Mouse (Mus musculus) layer of hippocampus, postnatal 10 days (tissue): Measurements from ENCODE around the gene Fgr. TPM values are rescaled to one million over a fixed set of nuclear protein-coding genes. Genes with fewer than 3 reads are reported as not detected.
"Not testable (repeated sequence)": the region's sequence is repeated elsewhere in the genome, so short reads cannot be mapped to it uniquely, and the experiment has no call there.

Experiments used
- DNase-seq, 2 experiments: peaks; one replicate each; pipeline ENCODE4 v3.0.0; 2021; ENCODE audit warnings: low spot score in 2 of 2
- total RNA-seq, 2 experiments: library from RNA; stranded (reverse); gene quantifications; 2 replicates each; pipeline ENCODE4 v1.2.3; 2021

The Fgr gene
- total RNA-seq, 2 experiments from 2014 or later = 0.13 to 0.46 TPM

DNA sequence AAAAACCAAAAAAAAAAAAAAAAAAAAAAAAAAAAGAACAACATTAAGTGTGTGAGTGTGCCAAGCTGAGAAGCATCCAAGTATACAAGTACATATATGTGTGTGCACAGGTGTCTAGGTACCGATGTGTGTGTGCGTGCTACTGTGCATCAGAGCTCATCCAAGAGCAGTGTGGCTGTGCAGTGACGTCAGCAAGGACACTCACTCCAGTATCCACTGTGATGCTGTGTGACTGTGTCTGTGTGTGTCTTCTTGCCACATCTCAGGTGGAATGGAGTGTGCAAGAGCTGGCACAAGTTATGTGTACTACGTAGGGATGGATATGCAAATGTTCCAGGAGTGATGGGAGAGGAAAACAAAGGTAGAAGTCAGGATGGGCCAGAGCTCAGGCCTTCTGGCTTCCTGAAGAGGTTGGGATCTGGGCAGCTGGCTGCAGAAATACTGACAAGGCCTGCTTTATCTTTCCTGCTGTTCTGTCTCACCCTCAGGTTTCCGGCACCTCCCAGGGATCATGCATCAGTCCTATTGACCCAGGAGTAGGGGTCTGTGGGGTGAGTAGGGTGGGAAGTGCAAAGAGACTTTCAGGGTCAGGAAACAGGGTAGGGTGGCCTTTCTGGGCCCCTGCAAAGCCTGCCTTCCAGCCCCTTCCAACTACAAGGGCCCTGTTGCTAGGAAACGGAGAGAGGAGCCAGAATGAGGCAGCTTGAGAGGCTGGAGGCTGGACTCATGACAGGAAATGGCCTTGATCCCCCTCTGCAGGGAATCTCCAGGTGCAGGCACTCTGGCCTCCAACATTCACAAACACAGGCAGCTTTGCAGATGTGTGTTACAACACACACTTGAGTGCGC is 10.0 kb downstream of the Fgr start:
- peak; percentile 34 to 50 for DNase-seq

DNA sequence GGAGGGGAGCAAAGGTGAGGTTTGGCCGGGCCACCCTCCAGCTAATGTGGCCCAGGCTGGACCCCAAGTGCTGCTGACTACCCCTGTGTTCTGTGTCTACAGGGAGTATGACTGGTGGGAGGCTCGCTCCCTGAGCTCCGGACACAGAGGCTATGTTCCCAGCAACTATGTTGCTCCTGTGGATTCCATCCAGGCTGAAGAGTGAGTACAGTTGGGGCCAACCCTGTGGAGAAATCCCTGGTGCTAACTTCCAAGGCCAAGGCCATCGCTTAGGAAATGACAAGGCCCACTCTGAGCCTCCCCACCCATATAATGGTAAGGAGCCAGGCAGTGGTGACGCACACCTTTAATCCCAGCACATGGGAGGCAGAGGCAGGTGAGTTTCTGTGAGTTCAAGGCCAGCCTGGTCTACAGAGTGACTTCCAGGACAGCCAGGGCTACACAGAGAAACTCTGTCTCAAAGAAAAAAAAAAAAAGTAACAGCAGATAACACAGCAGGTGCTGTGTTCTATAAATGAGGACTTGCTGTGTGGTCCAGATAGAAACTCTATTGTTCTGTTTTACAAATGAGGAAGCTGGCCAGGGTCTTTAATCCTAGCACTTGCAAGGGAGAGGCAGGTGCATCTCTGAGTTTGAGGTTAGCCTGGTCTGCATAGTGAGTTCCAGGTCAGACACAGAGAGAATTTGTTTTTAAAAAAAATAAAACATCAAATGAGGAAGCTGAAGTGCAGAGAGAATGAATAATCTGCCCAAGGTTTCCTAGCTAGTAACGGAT is 14.9 kb downstream of the Fgr start:
- DNase-seq = no peak

DNA sequence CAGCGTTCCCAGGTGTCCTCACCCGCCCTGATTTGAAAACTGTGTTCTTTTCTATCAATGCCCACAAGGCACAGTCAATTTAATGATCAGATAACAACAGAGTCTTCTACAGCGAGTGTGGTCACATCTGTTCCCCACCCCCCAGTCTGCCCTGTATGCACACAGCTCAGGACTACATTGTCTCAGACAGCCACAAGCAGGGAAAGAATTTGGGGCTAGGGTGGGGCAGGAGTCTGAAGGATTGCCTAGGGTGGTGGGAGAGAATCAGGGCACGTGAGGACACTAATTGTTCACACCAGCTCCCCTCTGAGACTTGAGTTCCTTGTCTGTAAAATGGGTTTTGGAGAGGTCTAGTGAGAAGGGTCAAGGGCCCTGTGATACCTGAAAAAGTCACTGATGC is 19.7 kb downstream of the Fgr start:
- no peak for DNase-seq

DNA sequence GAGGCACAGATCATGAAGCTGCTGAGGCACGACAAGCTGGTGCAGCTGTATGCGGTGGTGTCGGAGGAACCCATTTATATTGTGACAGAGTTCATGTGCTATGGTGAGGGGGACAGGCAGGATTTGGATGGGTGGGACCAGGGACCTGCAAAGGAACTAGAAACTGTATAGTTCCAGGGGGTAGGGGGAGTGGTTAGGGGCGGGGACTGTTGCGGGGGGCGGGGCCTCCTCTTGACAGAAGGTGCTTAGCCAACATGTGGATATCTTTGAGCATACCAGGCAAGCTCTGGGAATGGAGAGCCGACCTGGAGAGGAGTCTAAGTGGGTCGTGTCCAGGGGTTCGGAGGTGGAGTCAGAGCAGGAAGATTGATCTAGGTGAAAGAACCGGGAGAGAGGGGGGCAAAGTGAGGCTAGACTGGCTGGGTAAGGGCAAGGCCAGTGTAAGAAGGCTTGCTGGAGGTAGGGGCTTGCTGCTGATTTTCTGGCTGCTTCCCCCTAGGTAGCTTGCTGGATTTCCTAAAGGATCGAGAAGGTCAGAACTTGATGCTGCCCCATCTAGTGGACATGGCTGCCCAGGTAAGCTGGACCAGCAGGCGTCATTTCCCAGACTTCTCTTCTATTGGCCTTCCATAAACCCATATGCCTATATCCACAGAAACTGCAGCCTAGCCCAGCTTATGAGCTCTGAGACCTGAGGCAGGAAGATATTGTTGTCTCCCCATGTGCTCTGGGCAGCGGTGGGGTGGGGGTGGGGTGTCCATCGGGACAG is 23.8 kb downstream of the Fgr start:
- no peak for DNase-seq

DNA sequence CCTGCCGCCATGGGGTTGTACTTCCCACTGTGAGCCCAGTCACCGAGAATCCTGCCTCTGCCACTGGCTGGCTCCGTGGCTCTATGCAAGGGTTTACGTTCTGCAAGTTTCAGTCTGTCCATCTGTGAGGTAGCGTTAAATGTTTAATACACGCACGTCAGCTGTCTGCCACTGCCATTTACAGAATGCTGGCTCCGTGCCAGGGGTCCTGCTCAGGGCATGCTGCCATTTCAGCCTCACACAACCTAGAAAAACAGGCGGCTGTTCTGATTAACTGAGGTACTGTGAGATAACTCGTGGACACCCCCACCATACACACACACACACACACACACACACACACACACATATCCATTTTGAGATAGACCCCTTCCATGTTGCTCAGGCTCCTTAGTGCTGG is 29.0 kb downstream of the Fgr start:
- DNase-seq = peak in 1 of 2 experiments; percentile 54

DNA sequence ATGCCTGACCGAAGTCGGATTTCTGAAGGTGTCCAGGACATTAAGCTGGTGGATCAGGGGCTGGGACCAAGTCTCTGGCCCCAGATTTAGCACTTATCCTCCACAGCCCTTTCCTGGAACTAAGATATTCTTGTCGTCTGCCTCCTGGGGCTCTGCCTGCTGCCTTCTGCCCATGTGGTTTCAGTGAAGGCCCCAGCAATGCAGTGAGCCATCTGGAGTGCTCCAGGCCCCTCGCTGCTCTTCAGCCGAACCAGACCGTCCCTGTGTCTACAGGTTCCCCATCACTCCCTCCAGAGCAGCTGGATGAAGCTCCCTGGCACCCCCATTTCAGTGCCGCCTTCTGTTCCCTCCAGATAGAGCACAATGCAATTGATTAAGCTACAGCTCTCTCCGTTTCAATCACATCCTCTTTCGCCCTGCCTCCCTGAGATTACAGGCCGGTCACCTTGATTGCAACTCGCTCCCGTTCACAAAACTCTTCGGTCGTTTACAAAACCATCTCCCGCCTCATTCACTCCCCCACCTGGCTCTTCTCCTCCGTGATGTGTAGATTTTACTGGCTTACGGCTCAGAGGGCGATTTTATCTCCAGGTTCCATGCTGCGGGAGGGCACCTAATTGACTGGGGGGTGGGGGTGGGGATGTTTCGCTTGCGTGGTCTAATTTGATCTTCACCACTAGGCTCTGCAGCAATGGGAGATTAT is 29.6 kb downstream of the Fgr start:
- peak in 1 of 2 experiments; percentile 41 for DNase-seq

DNA sequence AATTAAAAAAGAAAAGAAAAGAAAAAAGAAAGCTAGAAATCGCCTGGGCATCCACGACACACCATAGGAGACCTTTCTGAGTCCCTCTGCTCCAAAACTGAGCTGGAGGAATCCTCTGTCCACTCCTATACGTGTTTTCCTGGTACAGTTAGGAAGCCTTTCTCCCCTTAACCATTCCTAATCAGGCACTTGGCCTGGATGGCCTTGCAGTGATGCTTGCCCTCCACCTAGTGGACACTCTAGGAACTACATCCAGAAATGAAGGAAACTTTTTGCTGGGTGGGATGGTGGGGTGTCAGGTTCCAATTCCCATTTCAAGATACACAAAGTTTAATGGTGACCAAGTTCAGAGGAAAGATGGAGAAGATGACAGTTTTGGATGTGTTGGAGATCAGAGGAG is 31.3 kb downstream of the Fgr start:
- peak; percentile 84 to 87 for DNase-seq

DNA sequence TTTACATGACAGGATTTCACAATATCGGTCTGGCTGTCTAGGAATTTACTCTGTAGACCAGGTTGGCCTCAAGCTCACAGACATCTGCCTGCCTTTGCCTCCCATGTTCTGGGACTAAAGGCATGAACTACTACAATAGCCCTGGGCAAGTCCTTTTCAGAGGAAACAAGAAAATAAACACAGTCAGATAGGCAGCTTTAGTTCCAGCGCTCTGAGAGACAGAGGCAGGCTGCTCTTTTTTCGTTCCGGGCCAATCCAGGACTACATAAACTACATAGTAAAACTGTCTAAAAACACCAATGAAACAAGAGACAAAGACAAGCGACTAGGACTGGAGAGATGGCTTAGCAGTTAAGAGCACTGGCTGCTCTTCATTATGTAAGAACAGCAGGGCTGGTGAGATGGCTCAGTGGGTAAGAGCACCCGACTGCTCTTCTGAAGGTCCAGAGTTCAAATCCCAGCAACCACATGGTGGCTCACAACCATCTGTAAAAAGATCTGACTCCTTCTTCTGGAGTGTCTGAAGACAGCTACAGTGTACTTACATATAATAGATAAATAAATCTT is 32.1 kb downstream of the Fgr start:
- not testable (repeated sequence) for DNase-seq

DNA sequence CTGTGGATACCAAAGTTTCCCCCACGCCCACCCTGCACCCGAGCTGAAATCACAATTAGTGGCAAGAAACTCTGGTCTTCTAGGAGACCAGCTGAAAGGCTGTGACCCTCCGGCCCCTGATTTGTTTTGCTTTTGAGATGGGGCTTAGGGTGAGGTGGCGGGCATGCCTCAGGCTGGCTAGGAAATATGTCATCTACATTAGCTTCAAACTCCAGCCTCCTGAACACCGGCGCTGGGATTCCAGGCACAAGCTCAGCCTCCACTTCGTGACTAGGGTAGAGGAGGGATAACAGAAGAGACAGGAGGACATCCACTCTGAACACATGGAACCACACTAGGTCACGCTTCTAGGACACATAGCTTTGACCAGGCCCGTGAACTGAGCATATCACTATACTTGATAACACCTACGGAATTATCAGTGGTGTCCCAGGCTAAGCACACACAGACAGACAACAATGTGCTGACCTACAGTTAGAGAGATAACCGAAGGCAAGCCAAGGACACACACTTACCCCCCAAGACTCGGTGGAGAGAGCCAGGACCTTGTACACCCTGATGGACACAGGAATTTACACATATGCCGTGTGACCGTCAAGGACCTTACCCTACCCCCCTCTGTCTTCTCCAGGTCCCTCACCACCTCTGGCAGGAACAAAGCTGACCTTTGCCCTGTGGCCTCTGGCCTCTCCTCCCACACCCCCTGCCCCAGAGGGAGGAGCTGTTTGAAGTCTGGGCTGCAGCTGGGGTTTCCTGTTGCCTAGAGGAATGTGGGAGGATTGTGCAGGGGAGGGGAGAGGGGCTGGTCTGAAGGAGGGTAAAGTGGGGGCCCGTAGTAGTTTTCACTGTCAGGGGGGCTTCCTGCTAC is 33.9 kb downstream of the Fgr start:
- DNase-seq = peak in 1 of 2 experiments; percentile 18

DNA sequence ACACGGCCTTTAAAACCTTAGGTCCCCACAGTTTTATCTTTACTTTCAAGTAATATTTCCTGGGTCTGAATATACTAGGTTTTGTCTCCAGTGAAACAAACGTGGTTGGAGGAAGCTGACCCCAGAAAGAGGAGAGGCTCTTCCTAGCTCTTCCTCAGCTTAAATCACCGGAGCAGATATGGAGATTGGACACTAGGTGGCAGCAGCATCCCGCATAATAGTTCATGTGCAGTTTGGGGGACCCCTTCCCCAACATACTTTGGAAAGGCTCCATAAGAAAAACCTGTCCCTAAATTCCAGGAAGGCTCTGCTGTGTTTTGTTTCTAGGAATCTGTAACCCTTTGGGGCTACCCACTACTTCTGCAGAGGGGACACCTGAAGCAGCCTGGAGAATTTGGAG is 35.2 kb downstream of the Fgr start:
- peak; percentile 80 to 82 for DNase-seq

DNA sequence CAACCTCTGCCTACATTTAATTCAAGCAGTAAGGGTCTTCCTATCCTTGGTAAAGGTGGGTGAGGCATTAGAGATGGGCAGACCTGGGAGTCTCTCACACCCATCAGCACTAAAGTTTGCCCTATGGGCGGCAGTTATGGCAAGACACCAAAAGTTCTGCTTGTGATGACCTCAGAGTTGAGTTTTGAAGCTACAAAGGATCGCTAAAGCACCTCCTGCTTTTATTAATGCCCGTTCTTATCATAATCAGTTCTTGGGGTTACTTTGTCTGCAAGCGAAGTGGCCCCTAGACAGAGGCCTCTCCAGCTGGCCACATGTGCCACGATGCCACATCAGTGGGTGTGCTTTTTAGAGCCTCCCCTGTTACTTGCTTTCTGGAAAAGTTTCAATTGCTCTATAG is 35.8 kb downstream of the Fgr start:
- no peak for DNase-seq

DNA sequence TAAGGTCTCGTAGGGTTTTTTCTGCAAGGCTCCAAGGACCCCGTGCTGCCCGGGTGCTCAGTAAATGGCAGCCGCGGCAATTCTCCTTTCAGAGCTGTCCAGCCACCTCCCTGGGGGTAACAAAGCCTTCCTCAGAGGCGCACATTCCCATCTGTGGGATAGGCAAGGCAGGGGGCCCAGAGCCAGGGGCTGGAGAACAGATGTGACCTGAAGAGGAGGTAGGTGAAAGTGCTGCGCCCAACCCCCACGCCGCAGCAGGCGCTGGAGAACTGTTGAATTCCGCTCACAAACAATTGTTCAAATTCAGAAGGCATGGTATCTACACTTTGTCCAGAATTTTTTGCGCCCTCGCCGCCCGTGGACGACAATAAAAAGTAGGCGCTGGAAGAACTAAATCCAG is 36.7 kb downstream of the Fgr start:
- no peak for DNase-seq

DNA sequence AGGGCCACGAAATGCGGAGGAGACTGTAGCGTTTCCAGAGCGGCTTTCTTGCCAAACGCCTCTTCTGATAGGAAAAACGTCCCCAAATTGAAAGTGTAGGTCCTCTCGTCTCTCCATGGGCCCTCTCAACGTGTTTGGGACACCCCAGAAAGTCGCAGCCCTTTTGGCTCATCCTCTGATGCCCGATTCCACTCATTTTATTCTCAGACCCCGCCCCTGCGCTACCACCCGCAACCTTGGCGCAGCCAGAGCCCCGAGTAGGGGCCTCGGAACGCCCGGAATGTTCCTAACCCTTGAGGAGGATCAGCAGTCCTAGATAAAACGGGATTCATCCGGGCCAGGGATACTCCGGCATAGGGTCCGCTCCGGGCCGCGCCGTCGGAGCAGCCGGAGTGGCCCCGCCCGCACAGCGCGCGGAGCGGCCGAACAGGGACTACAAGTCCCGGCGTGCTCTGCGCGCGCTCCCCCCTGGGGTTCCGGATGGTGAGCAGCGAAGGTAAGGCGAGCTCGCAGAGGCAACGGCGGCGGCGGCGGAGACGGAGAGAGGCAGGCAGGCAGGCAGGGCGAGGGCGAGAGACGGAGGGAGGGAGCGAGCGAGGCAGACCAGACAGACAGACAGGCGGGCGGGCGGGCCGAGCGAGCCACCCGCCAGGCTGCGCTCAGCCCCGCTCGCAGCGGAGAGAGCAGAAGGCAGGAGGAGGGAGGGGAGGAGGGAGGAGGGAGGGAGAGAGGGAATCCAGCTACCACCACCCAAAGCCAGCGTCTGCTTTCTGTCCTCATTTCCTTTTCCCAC is 37.3 kb downstream of the Fgr start, which contains the start of gene Ahdc1:
Gene Ahdc1 (plus strand): TSS at position 233 of the 793 bp plus-strand sequence.
- DNase-seq = peak; percentile 93 to 96

DNA sequence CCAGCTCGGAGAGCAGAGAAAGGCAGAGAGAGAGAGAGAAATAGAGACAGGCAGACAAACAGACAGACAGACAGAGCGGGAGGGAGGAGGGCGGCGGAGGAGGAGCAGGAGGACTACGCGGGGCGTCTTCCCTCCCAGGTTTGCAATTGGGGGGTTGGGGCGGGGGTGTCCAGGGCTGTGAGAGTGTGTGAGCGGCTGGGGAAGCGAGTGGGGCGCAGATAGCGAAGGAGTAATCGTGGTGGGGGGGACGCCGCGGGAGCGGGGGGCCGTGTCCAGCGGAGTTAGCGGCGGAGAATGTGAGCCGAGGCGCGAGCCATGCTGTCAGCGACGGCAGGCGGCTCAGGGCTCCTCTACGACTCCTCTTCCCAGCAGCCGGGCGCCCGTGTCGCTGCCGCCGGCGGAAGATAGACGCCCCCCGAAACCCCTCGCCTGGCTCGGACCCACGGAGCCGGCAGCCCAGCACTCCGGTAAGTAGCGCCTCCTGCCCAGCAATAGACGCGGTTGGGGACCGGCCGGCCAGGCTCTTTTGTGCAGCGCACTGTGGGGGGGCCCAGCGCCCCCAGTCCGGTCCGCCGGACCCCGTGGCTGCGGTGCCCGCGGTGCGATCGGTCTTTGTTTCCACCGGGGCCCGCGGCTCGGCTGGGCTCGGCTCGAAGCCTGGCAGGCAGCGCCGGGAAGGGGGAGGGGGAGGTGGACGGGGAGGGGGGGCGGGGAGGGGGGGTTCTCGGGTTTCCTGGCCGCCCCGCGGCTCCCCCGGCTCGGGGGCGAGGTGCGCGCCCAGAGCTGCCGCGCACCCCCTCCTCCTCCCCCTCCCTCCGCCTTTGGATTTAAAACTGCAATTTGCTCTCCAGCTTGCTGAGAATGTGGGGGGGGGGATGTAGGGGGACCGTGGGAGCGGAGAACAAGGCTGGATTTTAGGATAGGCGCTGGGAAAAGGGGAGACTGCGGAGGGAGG is 38.2 kb downstream of the Fgr start:
- peak; percentile 51 to 73 for DNase-seq

DNA sequence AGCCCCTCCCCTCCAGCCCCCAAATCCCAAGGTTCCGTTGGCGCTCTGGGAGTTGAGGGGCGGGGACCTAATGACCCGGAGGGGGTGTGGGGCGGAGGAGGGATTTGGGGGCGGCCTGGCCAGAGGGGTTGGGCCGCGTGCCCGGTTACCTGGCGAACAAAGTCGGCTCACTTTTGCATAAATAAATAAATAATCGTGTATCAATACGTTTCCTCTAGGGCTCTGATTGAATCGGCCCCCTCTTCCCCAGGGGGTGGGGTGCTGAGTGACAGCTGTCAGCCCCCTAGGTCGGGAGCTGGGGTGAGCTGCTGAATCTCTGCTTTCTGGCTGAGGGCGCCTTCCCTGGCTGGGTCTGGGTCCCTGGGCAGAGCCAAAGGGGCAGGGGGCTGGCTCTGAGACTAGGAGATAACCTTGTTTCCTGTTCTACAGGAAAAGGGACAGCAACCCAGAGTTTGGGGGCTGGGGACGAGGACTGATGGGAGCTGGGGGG is 38.9 kb downstream of the Fgr start:
- DNase-seq = peak; percentile 58 to 68

DNA sequence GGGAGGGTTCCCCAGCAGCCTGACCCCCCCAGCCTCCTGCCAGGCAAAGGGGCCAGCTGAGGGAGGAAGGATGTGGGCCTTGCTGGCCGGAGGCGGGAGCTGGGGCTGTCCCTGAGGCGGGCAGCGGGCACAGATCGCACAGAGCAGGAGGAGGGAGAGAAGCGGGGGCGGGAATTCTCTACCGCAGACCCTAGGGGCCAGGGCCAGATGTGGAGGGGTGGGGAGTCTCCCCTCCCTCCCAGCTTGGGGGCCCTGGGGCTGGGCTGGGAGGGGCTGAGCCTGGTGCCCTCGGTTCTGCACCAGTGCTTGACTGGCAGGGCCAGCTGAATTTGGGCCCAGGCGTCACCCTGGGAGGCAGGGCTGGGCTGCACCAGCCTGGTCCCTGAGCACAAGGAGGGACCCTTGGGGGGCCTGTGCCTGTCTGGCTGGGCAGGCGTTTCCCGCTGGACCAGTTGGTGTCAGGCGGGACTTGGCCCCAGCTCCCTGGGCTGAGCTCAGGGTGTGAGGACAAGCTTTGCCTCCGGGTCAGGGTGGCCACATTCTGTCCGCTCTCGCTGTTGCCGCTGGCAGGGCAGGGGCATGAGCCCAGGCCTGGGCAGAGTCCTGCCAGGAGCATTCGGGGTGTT is 39.5 kb downstream of the Fgr start:
- DNase-seq = peak; percentile 66

DNA sequence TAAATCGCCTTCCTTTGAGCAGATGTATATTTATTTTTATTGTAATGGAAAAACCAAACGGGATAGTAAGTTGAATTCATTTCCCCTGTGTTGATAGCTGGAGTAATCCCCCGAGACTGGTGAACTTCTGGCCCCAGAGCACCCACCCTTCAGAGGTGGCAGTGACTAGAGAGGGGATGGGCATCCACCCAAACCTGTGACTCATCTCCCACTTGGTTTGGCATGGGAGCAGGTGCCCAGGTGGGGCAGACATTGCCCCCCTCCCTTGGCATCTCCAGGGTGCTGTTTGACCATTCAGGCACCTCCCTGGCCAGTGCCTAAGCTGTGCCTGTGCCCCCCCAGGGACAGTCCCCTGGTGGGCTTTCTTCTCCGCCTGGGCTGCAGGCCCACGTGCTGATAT is 40.2 kb downstream of the Fgr start:
- peak in 1 of 2 experiments; percentile 47 for DNase-seq
